Mouse (Mus musculus): ENCODE data around the gene Ifit1bl1. TPM values are rescaled to one million over a fixed set of nuclear protein-coding genes. Genes with fewer than 3 reads are reported as not detected.
A peak's percentile ranks its signal among the peaks of the same experiment; 100 is the strongest.

The Ifit1bl1 gene
- polyA plus RNA-seq, 1 experiment, result 0.55 TPM

GRCm38 (mm10) chr19:34577121-34577520, 24.6 kb downstream of the Ifit1bl1 start:
- no peak for TF ChIP-seq POLR2A (IDR thresholded peaks at IDR 0.05; ENCODE audit: borderline replicate concordance, extremely low read depth, insufficient read depth, insufficient read length, poor library complexity, severe bottlenecking)
- TF ChIP-seq CTCF (IDR thresholded peaks at IDR 0.05; ENCODE audit: borderline replicate concordance, extremely low read depth, insufficient read depth, insufficient read length), result no peak
- no peak for DNase-seq (ENCODE audit: low read depth)

- no peak for DNase-seq (ENCODE audit: low read depth)
- TF ChIP-seq CTCF (IDR thresholded peaks at IDR 0.05; ENCODE audit: borderline replicate concordance, extremely low read depth, insufficient read depth, insufficient read length), result no peak
- TF ChIP-seq POLR2A (IDR thresholded peaks at IDR 0.05; ENCODE audit: borderline replicate concordance, extremely low read depth, insufficient read depth, insufficient read length, poor library complexity, severe bottlenecking), result no peak
Measured at GRCm38 (mm10) chr19:34573650-34574049, 28.1 kb downstream of the Ifit1bl1 start.

GRCm38 (mm10) chr19:34571080-34571479, 30.7 kb downstream of the Ifit1bl1 start:
- DNase-seq (ENCODE audit: low read depth), result peak; percentile 19
- TF ChIP-seq POLR2A (IDR thresholded peaks at IDR 0.05; ENCODE audit: borderline replicate concordance, extremely low read depth, insufficient read depth, insufficient read length, poor library complexity, severe bottlenecking) (no peak), CTCF (IDR thresholded peaks at IDR 0.05; ENCODE audit: borderline replicate concordance, extremely low read depth, insufficient read depth, insufficient read length) (no peak)

- TF ChIP-seq CTCF (IDR thresholded peaks at IDR 0.05; ENCODE audit: borderline replicate concordance, extremely low read depth, insufficient read depth, insufficient read length) (no peak), POLR2A (IDR thresholded peaks at IDR 0.05; ENCODE audit: borderline replicate concordance, extremely low read depth, insufficient read depth, insufficient read length, poor library complexity, severe bottlenecking) (no peak)
- DNase-seq (ENCODE audit: low read depth), result no peak
Measured at GRCm38 (mm10) chr19:34569896-34570476, 31.8 kb downstream of the Ifit1bl1 start.

- no peak for DNase-seq (ENCODE audit: low read depth)
- TF ChIP-seq CTCF (IDR thresholded peaks at IDR 0.05; ENCODE audit: borderline replicate concordance, extremely low read depth, insufficient read depth, insufficient read length) (no peak), POLR2A (IDR thresholded peaks at IDR 0.05; ENCODE audit: borderline replicate concordance, extremely low read depth, insufficient read depth, insufficient read length, poor library complexity, severe bottlenecking) (no peak)
Measured at GRCm38 (mm10) chr19:34568988-34569895, 32.5 kb downstream of the Ifit1bl1 start.

GRCm38 (mm10) chr19:34566178-34566784, 35.5 kb downstream of the Ifit1bl1 start:
- TF ChIP-seq POLR2A (IDR thresholded peaks at IDR 0.05; ENCODE audit: borderline replicate concordance, extremely low read depth, insufficient read depth, insufficient read length, poor library complexity, severe bottlenecking) (no peak), CTCF (IDR thresholded peaks at IDR 0.05; ENCODE audit: borderline replicate concordance, extremely low read depth, insufficient read depth, insufficient read length) (no peak)
- no peak for DNase-seq (ENCODE audit: low read depth)

GRCm38 (mm10) chr19:34562556-34562955, 39.2 kb downstream of the Ifit1bl1 start:
- TF ChIP-seq POLR2A (IDR thresholded peaks at IDR 0.05; ENCODE audit: borderline replicate concordance, extremely low read depth, insufficient read depth, insufficient read length, poor library complexity, severe bottlenecking) (no peak), CTCF (IDR thresholded peaks at IDR 0.05; ENCODE audit: borderline replicate concordance, extremely low read depth, insufficient read depth, insufficient read length) (no peak)
- no peak for DNase-seq (ENCODE audit: low read depth)

GRCm38 (mm10) chr19:34556621-34557020, 45.1 kb downstream of the Ifit1bl1 start:
- DNase-seq (ENCODE audit: low read depth), result no peak
- TF ChIP-seq POLR2A (IDR thresholded peaks at IDR 0.05; ENCODE audit: borderline replicate concordance, extremely low read depth, insufficient read depth, insufficient read length, poor library complexity, severe bottlenecking) (no peak), CTCF (IDR thresholded peaks at IDR 0.05; ENCODE audit: borderline replicate concordance, extremely low read depth, insufficient read depth, insufficient read length) (no peak)

GRCm38 (mm10) chr19:34554061-34554460, 47.7 kb downstream of the Ifit1bl1 start:
- TF ChIP-seq POLR2A (IDR thresholded peaks at IDR 0.05; ENCODE audit: borderline replicate concordance, extremely low read depth, insufficient read depth, insufficient read length, poor library complexity, severe bottlenecking) (no peak), CTCF (IDR thresholded peaks at IDR 0.05; ENCODE audit: borderline replicate concordance, extremely low read depth, insufficient read depth, insufficient read length) (no peak)
- DNase-seq (ENCODE audit: low read depth), result no peak

- DNase-seq (ENCODE audit: low read depth), result no peak
- TF ChIP-seq CTCF (IDR thresholded peaks at IDR 0.05; ENCODE audit: borderline replicate concordance, extremely low read depth, insufficient read depth, insufficient read length), result no peak
- no peak for TF ChIP-seq POLR2A (IDR thresholded peaks at IDR 0.05; ENCODE audit: borderline replicate concordance, extremely low read depth, insufficient read depth, insufficient read length, poor library complexity, severe bottlenecking)
Measured at GRCm38 (mm10) chr19:34553522-34553921, 48.2 kb downstream of the Ifit1bl1 start.

- no peak for TF ChIP-seq CTCF (IDR thresholded peaks at IDR 0.05; ENCODE audit: borderline replicate concordance, extremely low read depth, insufficient read depth, insufficient read length)
- TF ChIP-seq POLR2A (IDR thresholded peaks at IDR 0.05; ENCODE audit: borderline replicate concordance, extremely low read depth, insufficient read depth, insufficient read length, poor library complexity, severe bottlenecking), result no peak
- no peak for DNase-seq (ENCODE audit: low read depth)
Measured at GRCm38 (mm10) chr19:34553021-34553420, 48.7 kb downstream of the Ifit1bl1 start.

All from brain, embryonic 14.5 days (tissue).